Mouse (Mus musculus) hindbrain, embryonic 16.5 days (tissue): Measurements from ENCODE around the gene Klkb1. TPM values are rescaled to one million over a fixed set of nuclear protein-coding genes. Genes with fewer than 3 reads are reported as not detected.

Source experiments
- ATAC-seq: fragments of 200-750 bp; cut with Nextera tagmentation; 2 replicates; pipeline ENCODE4 v1.8.0; 2017; ENCODE audit warnings: moderate TSS enrichment, moderate library complexity
- H3K27ac ChIP-seq: fragments of 300-500 bp; sonication (generic); 2 replicates; pipeline ENCODE4 v1.5.1; 2014; ENCODE audit warnings: low read depth, mild to moderate bottlenecking, control low read depth, low read length, moderate library complexity
- H3K27me3 ChIP-seq: fragments of 300-500 bp; sonication (generic); replicated peaks from 2 replicates; pipeline ENCODE4 v1.6.1; 2014; ENCODE audit warnings: low read length; ENCODE audit not compliant: control insufficient read depth, insufficient read depth
- H3K36me3 ChIP-seq: fragments of 300-500 bp; sonication (generic); 2 replicates; pipeline ENCODE4 v1.6.1; 2014; ENCODE audit warnings: mild to moderate bottlenecking, low read length, moderate library complexity, mixed read lengths; ENCODE audit not compliant: control insufficient read depth, insufficient read depth
- H3K4me1 ChIP-seq: fragments of 300-500 bp; sonication (generic); 2 replicates; pipeline ENCODE4 v1.6.1; 2014; ENCODE audit warnings: low read depth, low read length; ENCODE audit not compliant: control insufficient read depth, insufficient read depth
- H3K4me2 ChIP-seq: fragments of 300-500 bp; sonication (generic); 2 replicates; pipeline ENCODE4 v1.6.1; 2014; ENCODE audit warnings: mild to moderate bottlenecking, low read length, control low read depth, moderate library complexity
- H3K4me3 ChIP-seq: fragments of 300-500 bp; sonication (generic); 2 replicates; pipeline ENCODE4 v1.5.1; 2014; ENCODE audit warnings: mild to moderate bottlenecking, low read length, control low read depth, moderate library complexity
- H3K9ac ChIP-seq: fragments of 300-500 bp; sonication (generic); 2 replicates; pipeline ENCODE4 v1.6.1; 2014; ENCODE audit warnings: low read depth, mild to moderate bottlenecking, control low read depth, low read length, moderate library complexity
- H3K9me3 ChIP-seq: fragments of 300-500 bp; sonication (generic); 2 replicates; pipeline ENCODE4 v1.6.1; 2014; ENCODE audit warnings: mild to moderate bottlenecking, low read length, moderate library complexity; ENCODE audit not compliant: control insufficient read depth
- WGBS: fragments of 180-500 bp; shearing (Covaris S2); extraction: QIAGEN DNeasy Blood & Tissue Kit; methylation state at CpG from one replicate; pipeline ENCODE4 v1.1.7; 2014; 5-methylcytosine and 5-hydroxymethylcytosine counted together
- polyA plus RNA-seq: library from polyadenylated mRNA; unstranded; fragments of >200 nt; fragmentation: Nextera tagmentation; extraction: Ambion mirVana; gene quantifications from 2 replicates; pipeline ENCODE4 v1.2.1, GENCODE M21; 2015

Gene Klkb1
- polyA plus RNA-seq, 1 experiment from 2014 or later = 0.06 TPM

- H3K4me1 ChIP-seq = no peaks in the 10 kb centered on the region
- peak overlapping the region; percentile 35; the same call in 1 of the 2 replicates for H3K9ac ChIP-seq
- no peak overlapping the region for H3K4me3 ChIP-seq
- H3K9me3 ChIP-seq = no peaks in the 10 kb centered on the region
- peak; percentile 92 for ATAC-seq
- no peak overlapping the region for H3K27ac ChIP-seq
- peak overlapping the region; percentile 44 for H3K4me2 ChIP-seq
- WGBS = 11% methylated on average over 14 of the region's 14 CpGs
- no peaks in the 10 kb centered on the region for H3K36me3 ChIP-seq
- H3K27me3 ChIP-seq = no peaks in the 10 kb centered on the region
These were observed 58.3 kb downstream of the Klkb1 start for GRCm38 (mm10) chr8:45236164-45236912.

DNA sequence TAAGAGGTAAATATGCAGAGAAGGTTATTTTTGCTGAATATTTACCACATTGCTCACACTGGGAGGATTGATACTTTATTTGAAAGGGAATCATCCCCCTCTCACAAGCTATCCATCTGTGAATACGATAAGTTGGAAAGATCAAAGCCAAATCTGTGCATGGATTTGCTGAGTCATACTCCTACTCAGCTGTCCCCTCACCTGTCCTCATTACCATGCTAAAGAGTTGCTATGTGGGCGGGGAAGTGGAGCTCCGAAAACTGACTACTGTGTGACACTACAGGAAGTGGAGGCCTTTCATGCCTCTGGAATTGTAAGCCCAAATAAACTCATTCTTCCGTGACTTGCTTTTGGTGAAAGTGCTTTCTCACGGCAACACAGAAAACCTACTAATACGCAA is 59.4 kb downstream of the Klkb1 start:
- no peak overlapping the region for H3K27ac ChIP-seq
- no peaks in the 10 kb centered on the region for H3K4me1 ChIP-seq
- H3K4me2 ChIP-seq = no peak overlapping the region
- 85% methylated on average over 6 of the region's 6 CpGs for WGBS
- H3K27me3 ChIP-seq = no peaks in the 10 kb centered on the region
- no peak overlapping the region for H3K4me3 ChIP-seq
- no peaks in the 10 kb centered on the region for H3K9me3 ChIP-seq
- H3K9ac ChIP-seq = no peak overlapping the region
- ATAC-seq = no peak
- no peaks in the 10 kb centered on the region for H3K36me3 ChIP-seq

DNA sequence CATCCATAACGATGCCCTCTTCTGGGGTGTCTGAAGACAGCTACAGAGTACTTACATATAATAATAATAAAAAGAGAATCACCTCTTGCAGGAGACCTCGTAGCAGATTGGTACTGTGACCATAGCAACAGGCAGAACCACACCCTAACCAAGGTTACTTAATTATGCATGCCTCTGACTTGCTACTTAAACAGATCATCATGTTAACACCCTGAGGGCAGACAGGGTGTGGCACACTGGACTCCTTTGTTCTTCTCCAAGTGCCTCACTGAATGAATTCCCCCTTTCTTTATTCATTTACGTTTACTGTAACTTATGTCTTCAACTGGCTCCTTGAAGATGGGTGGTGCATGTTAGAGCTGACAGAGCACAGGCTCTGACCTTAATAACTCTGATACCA is 61.4 kb downstream of the Klkb1 start:
- Histone ChIP-seq H3K27me3 (no peaks in the 10 kb centered on the region), H3K4me2 (no peak overlapping the region), H3K9ac (no peak overlapping the region), H3K36me3 (no peaks in the 10 kb centered on the region), H3K4me3 (no peak overlapping the region), H3K4me1 (no peaks in the 10 kb centered on the region), H3K27ac (no peak overlapping the region), H3K9me3 (no peaks in the 10 kb centered on the region)
- WGBS = 63% methylated on average over 3 of the region's 3 CpGs
- no peak for ATAC-seq

Other genes starting within 250 kb of the Klkb1 start
- 0.29 and 0.50 TPM in 2 replicates for gene Mtnr1a, start 225.7 kb downstream of the Klkb1 start, polyA plus RNA-seq
- gene F11, start 32.8 kb downstream of the Klkb1 start, polyA plus RNA-seq = not detected in 2 replicates
- gene Gm45753, start 13.6 kb upstream of the Klkb1 start, polyA plus RNA-seq = not detected in 2 replicates
- gene Cyp4v3, start 38.4 kb upstream of the Klkb1 start, polyA plus RNA-seq = 1.5 TPM in 2 replicates
- gene Fam149a, start 87.4 kb upstream of the Klkb1 start, polyA plus RNA-seq = 14.2 and 15.7 TPM in 2 replicates
- gene Tlr3, start 116.2 kb upstream of the Klkb1 start, polyA plus RNA-seq = 0.80 and 1.4 TPM in 2 replicates
- gene Sorbs2, start 212.9 kb upstream of the Klkb1 start, polyA plus RNA-seq = 40.8 and 53.1 TPM in 2 replicates